Mouse (Mus musculus) cortical plate, adult 2 months (tissue): ENCODE results near the gene 1810010H24Rik.

Source experiments
- CTCF ChIP-seq: fragments of 200-500 bp; IDR thresholded peaks from 2 replicates; pipeline ENCODE4 v1.5.1; 2011; ENCODE audit warnings: mild to moderate bottlenecking, control low read depth, low read length; ENCODE audit not compliant: insufficient read depth; ENCODE audit errors: extremely low read depth
- POLR2A ChIP-seq: fragments of 200-500 bp; IDR thresholded peaks from 2 replicates; pipeline ENCODE4 v1.6.1; 2011; ENCODE audit warnings: mild to moderate bottlenecking, low read length, control low read depth; ENCODE audit not compliant: insufficient read depth; ENCODE audit errors: extremely low read depth

GRCm38 (mm10) chr11:107063067-107063466, 37.6 kb downstream of the 1810010H24Rik start:
- TF ChIP-seq CTCF (no peak), POLR2A (no peak)
